Mouse (Mus musculus): ENCODE measurements around the gene Tbc1d23. TPM values are rescaled to one million over a fixed set of nuclear protein-coding genes. Genes with fewer than 3 reads are reported as not detected.
"Not testable (repeated sequence)": the region's sequence is repeated elsewhere in the genome, so short reads cannot be mapped to it uniquely, and the experiment has no call there.

The Tbc1d23 gene
- polyA plus RNA-seq, 1 experiment: 18.5 TPM

GRCm38 (mm10) chr16:57220361-57220760 lies 10.9 kb downstream of the Tbc1d23 start:
- DNase-seq (ENCODE audit: low read depth): no peak

- no peak for DNase-seq (ENCODE audit: low read depth)
These were observed 15.3 kb downstream of the Tbc1d23 start for GRCm38 (mm10) chr16:57215957-57216356.

- DNase-seq (ENCODE audit: low read depth): no peak
These were observed 20.3 kb downstream of the Tbc1d23 start for GRCm38 (mm10) chr16:57211037-57211436.

- DNase-seq (ENCODE audit: low read depth): no peak
These were observed 23.0 kb downstream of the Tbc1d23 start for GRCm38 (mm10) chr16:57208342-57208741.

- no peak for DNase-seq (ENCODE audit: low read depth)
These were observed 34.0 kb downstream of the Tbc1d23 start for GRCm38 (mm10) chr16:57197281-57197680.

- no peak for DNase-seq (ENCODE audit: low read depth)
These were observed 34.7 kb downstream of the Tbc1d23 start for GRCm38 (mm10) chr16:57196590-57196989.

GRCm38 (mm10) chr16:57191214-57191613 lies 40.1 kb downstream of the Tbc1d23 start:
- DNase-seq (ENCODE audit: low read depth): no peak

- no peak for DNase-seq (ENCODE audit: low read depth)
These were observed 40.9 kb downstream of the Tbc1d23 start for GRCm38 (mm10) chr16:57190390-57190789.

GRCm38 (mm10) chr16:57189493-57189892 lies 41.8 kb downstream of the Tbc1d23 start:
- DNase-seq (ENCODE audit: low read depth): no peak

- DNase-seq (ENCODE audit: low read depth): no peak
These were observed 44.7 kb downstream of the Tbc1d23 start for GRCm38 (mm10) chr16:57186618-57187017.

- DNase-seq (ENCODE audit: low read depth): no peak
These were observed 49.3 kb downstream of the Tbc1d23 start for GRCm38 (mm10) chr16:57182037-57182436.

GRCm38 (mm10) chr16:57181180-57181579 lies 50.1 kb downstream of the Tbc1d23 start:
- DNase-seq (ENCODE audit: low read depth): no peak

GRCm38 (mm10) chr16:57177664-57178063 lies 53.6 kb downstream of the Tbc1d23 start:
- no peak for DNase-seq (ENCODE audit: low read depth)

- DNase-seq (ENCODE audit: low read depth): no peak
These were observed 54.0 kb downstream of the Tbc1d23 start for GRCm38 (mm10) chr16:57177254-57177653.

- DNase-seq (ENCODE audit: low read depth): no peak
These were observed 55.0 kb downstream of the Tbc1d23 start for GRCm38 (mm10) chr16:57176276-57176675.

- DNase-seq (ENCODE audit: low read depth): no peak
These were observed 55.6 kb downstream of the Tbc1d23 start for GRCm38 (mm10) chr16:57175751-57176150.

GRCm38 (mm10) chr16:57174480-57174879 lies 56.8 kb downstream of the Tbc1d23 start:
- not testable (repeated sequence) for DNase-seq (ENCODE audit: low read depth)

- no peak for DNase-seq (ENCODE audit: low read depth)
These were observed 59.7 kb downstream of the Tbc1d23 start for GRCm38 (mm10) chr16:57171570-57171969.

- DNase-seq (ENCODE audit: low read depth): no peak
These were observed 60.1 kb downstream of the Tbc1d23 start for GRCm38 (mm10) chr16:57171161-57171560.

GRCm38 (mm10) chr16:57168236-57168635 lies 63.1 kb downstream of the Tbc1d23 start:
- no peak for DNase-seq (ENCODE audit: low read depth)

GRCm38 (mm10) chr16:57167514-57167912 lies 63.8 kb downstream of the Tbc1d23 start:
- DNase-seq (ENCODE audit: low read depth): no peak

- DNase-seq (ENCODE audit: low read depth): no peak
These were observed 64.4 kb downstream of the Tbc1d23 start, which contains the start of gene Nit2 for GRCm38 (mm10) chr16:57166611-57167513. Gene Nit2, minus strand, starts transcription at chr16:57167341.

GRCm38 (mm10) chr16:57166086-57166485 lies 65.2 kb downstream of the Tbc1d23 start:
- DNase-seq (ENCODE audit: low read depth): no peak
